Mouse (Mus musculus): ENCODE measurements around the gene Prss46. TPM values are rescaled to one million over a fixed set of nuclear protein-coding genes. Genes with fewer than 3 reads are reported as not detected.
A peak's percentile ranks its signal among the peaks of the same experiment; 100 is the strongest.

The Prss46 gene
- polyA plus RNA-seq, 1 experiment from 2014 or later, result 2.4 TPM

DNA sequence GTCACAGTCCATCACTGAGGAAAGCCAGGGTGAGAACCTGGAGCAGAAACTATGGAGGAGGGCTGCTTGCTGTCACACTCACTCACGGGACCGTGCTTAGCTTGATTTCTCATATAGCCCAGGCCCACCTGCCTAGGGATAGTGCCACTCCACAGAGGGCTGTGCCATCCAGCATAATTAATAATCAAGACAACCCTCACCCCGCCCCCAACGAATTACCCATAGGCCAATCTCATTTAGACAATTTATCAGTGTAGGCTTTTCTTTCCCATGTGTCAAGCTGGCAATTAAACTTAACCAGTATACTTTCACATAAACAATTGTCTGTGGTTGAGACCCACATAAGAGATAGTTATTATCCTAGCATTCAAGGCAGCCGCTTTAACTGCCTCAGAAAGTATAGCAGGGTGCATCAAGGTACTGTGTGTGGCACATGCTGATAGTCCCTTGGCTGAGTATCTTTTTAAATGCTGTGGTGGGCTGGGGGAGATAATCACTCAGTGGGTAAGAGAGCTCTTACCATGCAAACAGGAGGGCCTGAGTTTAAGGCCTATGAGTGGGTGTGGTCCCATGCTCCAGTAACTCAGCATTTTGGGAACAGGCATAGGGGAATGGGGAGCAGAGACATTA, 14.8 kb downstream of the Prss46 start:
- DNase-seq (ENCODE audit: low read depth, low spot score) (no peak), ATAC-seq (no peak)
- TF ChIP-seq CTCF (IDR thresholded peaks at IDR 0.05), result no peak
- no peaks in the 10 kb centered on the region for H3K27me3 ChIP-seq
- in situ Hi-C loops (cut with MboI; ENCODE audit: low pct_unique_long_range_greater_than_20kb), result no loop called here
- ChIA-PET CTCF (interaction anchor here (1.4 kb wide), 1 partner anchor 78 kb away, joined by 3 read pairs; no protein-coding TSS in a partner anchor), POLR2A (no interaction called here)

DNA sequence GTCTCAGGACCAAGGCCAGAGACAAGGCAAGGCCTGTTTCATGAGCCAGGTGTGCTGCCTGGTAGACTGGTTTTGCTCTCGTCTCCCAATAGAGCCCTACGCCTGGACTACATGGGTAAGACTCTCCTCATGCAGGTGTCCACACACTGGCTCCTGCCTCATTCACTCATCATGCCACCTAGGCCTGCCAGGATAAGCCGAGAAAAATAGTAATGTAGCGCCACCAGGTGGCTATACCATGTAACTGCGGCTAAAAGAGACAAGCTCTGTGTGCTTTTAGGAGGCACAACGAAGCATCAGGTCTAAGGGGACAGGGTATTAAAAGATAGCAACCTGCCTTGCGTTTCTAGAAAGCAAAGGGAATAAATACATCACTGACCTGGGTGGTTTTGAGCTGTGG, 26.7 kb downstream of the Prss46 start:
- ChIA-PET CTCF (interaction anchor here (0.6 to 4.1 kb wide), 9 partner anchors 9 to 155 kb away, joined by 3 to 28 read pairs (median 4); partner anchors contain the start of genes Als2cl and Tmie), POLR2A (no interaction called here)
- no peaks in the 10 kb centered on the region for H3K27me3 ChIP-seq
- TF ChIP-seq CTCF (IDR thresholded peaks at IDR 0.05), result no peak
- in situ Hi-C loops (cut with MboI; ENCODE audit: low pct_unique_long_range_greater_than_20kb), result loop anchor here (5.0 to 10.0 kb wide), 3 partner anchors 154 to 446 kb away; no protein-coding TSS in a partner anchor
- no peak for DNase-seq (ENCODE audit: low read depth, low spot score)
- ATAC-seq, result peak; percentile 18

GRCm38 (mm10) chr9:110873681-110874659, 29.7 kb downstream of the Prss46 start:
- POLR2A ChIA-PET, result interaction anchor here (1.0 kb wide), 1 partner anchor 92 kb away, joined by 4 read pairs; no protein-coding TSS in a partner anchor
- no peak for DNase-seq (ENCODE audit: low read depth, low spot score)
- TF ChIP-seq CTCF (IDR thresholded peaks at IDR 0.05), result no peak
- CTCF ChIA-PET, result interaction anchor here (0.7 to 2.3 kb wide), 2 partner anchors 90 to 93 kb away, joined by 3 to 14 read pairs; no protein-coding TSS in a partner anchor
- no peaks in the 10 kb centered on the region for H3K27me3 ChIP-seq
- no peak for ATAC-seq
- in situ Hi-C loops (cut with MboI; ENCODE audit: low pct_unique_long_range_greater_than_20kb), result loop anchor here (5.0 to 10.0 kb wide), 3 partner anchors 157 to 449 kb away; no protein-coding TSS in a partner anchor

- no peak for TF ChIP-seq CTCF (IDR thresholded peaks at IDR 0.05)
- DNase-seq (ENCODE audit: low read depth, low spot score), result no peak
- POLR2A ChIA-PET, result no interaction called here
- no peak for ATAC-seq
- in situ Hi-C loops (cut with MboI; ENCODE audit: low pct_unique_long_range_greater_than_20kb), result loop anchor here (5.0 to 10.0 kb wide), 3 partner anchors 157 to 450 kb away; no protein-coding TSS in a partner anchor
- no peaks in the 10 kb centered on the region for H3K27me3 ChIP-seq
- CTCF ChIA-PET, result interaction anchor here (2.3 kb wide), 1 partner anchor 93 kb away, joined by 14 read pairs; no protein-coding TSS in a partner anchor
Observed at GRCm38 (mm10) chr9:110874660-110875191, 30.4 kb downstream of the Prss46 start.

DNA sequence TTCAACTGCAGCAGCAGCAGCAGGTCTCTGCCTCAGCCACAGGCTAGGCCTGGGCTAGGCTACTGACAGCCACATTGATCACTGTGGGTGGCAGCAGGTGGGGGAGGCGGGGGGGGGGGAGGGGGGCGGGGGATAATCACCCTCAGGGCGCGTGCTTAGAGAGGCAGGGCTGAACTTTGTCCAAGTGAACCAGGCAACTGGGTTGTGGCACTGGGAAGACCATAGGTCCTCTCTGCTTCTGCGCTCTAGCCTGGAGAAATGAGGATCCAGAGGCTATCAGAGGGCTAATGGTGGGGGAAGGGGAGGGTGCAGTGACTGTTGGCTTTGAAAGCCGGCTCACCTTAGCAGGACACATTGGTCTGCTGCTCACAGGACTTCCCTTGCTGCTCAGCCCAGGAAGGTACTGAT, 31.0 kb downstream of the Prss46 start:
- CTCF ChIA-PET, result interaction anchor here (2.3 kb wide), 1 partner anchor 94 kb away, joined by 14 read pairs; no protein-coding TSS in a partner anchor
- H3K27me3 ChIP-seq, result no peaks in the 10 kb centered on the region
- no peak for ATAC-seq
- in situ Hi-C loops (cut with MboI; ENCODE audit: low pct_unique_long_range_greater_than_20kb), result loop anchor here (10.0 kb wide), 2 partner anchors 230 to 450 kb away; no protein-coding TSS in a partner anchor
- no peak for DNase-seq (ENCODE audit: low read depth, low spot score)
- POLR2A ChIA-PET, result no interaction called here
- no peak for TF ChIP-seq CTCF (IDR thresholded peaks at IDR 0.05)

DNA sequence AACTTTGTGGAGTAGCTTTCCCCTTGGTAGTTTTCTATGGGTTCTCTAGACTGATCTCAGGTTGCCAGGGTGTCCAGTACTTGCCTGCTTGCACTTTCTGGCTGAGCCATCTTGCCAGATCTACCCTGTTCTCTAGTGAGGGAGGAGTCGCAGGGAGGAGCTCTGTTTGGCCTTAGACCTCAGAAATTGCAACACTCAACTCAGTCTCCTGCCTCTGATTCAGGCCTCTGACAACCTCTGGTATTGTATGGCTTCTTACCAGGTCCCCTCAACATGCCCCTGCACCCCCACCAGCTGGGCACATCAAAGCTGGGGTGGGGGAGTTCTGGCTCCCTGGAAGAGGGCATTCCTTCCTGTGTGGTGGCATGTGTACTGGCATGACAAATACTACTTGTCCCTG, 33.0 kb downstream of the Prss46 start:
- ChIA-PET CTCF (interaction anchor here (1.2 to 2.9 kb wide), 3 partner anchors 96 to 242 kb away, joined by 3 to 14 read pairs (median 5); no protein-coding TSS in a partner anchor), POLR2A (no interaction called here)
- DNase-seq (ENCODE audit: low read depth, low spot score), result no peak
- no peak for TF ChIP-seq CTCF (IDR thresholded peaks at IDR 0.05)
- H3K27me3 ChIP-seq, result no peaks in the 10 kb centered on the region
- ATAC-seq, result no peak
- in situ Hi-C loops (cut with MboI; ENCODE audit: low pct_unique_long_range_greater_than_20kb), result loop anchor here (10.0 kb wide), 2 partner anchors 233 to 453 kb away; no protein-coding TSS in a partner anchor

DNA sequence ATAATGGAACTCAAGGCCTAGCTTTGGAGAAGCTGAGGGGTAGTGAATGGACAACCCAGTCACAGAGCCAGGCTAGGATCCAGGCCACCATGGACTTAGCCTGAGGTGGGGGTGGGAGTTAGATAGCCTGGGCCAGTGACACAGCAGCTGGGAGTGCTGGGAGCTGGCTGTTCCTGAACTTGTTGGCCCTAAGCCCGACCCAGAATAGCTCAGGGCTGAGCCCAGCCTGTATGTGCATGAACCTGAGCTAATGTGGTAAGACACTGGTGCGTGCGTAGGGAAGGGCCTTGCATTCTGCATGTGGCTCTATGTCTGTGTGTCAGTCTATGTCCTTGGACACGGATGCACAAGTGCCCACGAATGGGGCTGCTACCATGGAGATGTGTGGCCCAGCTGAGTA, 33.6 kb downstream of the Prss46 start:
- H3K27me3 ChIP-seq, result no peaks in the 10 kb centered on the region
- ChIA-PET POLR2A (no interaction called here), CTCF (interaction anchor here (1.2 to 2.9 kb wide), 3 partner anchors 96 to 243 kb away, joined by 3 to 14 read pairs (median 5); no protein-coding TSS in a partner anchor)
- no peak for TF ChIP-seq CTCF (IDR thresholded peaks at IDR 0.05)
- no peak for ATAC-seq
- in situ Hi-C loops (cut with MboI; ENCODE audit: low pct_unique_long_range_greater_than_20kb), result loop anchor here (10.0 kb wide), 2 partner anchors 233 to 453 kb away; no protein-coding TSS in a partner anchor
- DNase-seq (ENCODE audit: low read depth, low spot score), result no peak

DNA sequence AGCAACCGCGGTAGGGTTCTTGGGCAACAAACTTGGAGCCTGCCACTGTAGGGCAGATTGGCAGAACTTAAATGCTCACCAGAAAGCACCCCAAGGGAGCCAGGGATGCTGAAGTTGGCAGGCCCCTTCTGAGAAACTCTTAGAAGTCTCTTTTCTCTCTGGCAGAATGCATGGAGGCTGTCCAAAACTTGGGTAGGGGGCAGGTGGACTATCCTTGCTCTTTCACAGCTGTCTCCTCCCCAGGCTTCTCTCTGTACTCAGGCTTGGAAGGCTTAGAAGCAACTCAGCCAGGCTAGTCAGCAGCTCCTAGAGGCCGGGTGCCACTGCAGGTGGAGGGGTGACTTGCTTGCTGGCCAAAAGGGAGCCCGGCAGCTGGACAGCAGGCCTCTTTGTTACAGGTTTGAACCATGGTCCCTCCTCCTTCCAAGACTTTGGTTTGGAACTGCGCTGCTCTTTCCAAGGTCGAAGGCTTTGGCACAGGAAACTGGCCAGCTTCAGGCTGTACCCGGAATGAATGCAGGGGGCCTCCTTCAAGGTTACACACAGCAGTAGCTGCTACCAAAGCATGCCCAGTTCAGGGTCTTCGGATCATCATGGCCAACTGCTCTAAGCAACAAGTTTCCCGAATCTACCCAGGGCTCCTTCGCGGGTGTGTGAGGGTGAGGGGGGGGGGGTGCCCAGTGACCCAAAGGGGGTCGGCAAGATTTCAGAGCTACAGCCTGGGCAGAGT, 35.0 kb downstream of the Prss46 start, which contains the start of gene Als2cl:
Gene Als2cl (plus strand): TSS at position 680 of the 730 bp plus-strand sequence.
- ChIA-PET POLR2A (interaction anchor here (0.6 to 1.3 kb wide), 6 partner anchors 12 to 154 kb away, joined by 3 to 6 read pairs (median 4); no protein-coding TSS in a partner anchor), CTCF (interaction anchor here (0.8 to 1.5 kb wide), 4 partner anchors 8 to 164 kb away, joined by 3 to 4 read pairs (median 4); no protein-coding TSS in a partner anchor)
- in situ Hi-C loops (cut with MboI; ENCODE audit: low pct_unique_long_range_greater_than_20kb), result loop anchor here (10.0 kb wide), 2 partner anchors 235 to 455 kb away; no protein-coding TSS in a partner anchor
- no peak for TF ChIP-seq CTCF (IDR thresholded peaks at IDR 0.05)
- ATAC-seq, result no peak
- no peaks in the 10 kb centered on the region for H3K27me3 ChIP-seq
- DNase-seq (ENCODE audit: low read depth, low spot score), result no peak

GRCm38 (mm10) chr9:110879998-110880561, 35.8 kb downstream of the Prss46 start, which contains the start of gene Tmie:
Gene Tmie (minus strand): TSS chr9:110880113.
- no peak for TF ChIP-seq CTCF (IDR thresholded peaks at IDR 0.05)
- no peaks in the 10 kb centered on the region for H3K27me3 ChIP-seq
- DNase-seq (ENCODE audit: low read depth, low spot score), result no peak
- ATAC-seq, result peak; percentile 63
- POLR2A ChIA-PET, result interaction anchor here (0.8 to 1.3 kb wide), 6 partner anchors 11 to 155 kb away, joined by 3 to 6 read pairs (median 4); no protein-coding TSS in a partner anchor
- in situ Hi-C loops (cut with MboI; ENCODE audit: low pct_unique_long_range_greater_than_20kb), result loop anchor here (10.0 kb wide), 2 partner anchors 235 to 455 kb away; no protein-coding TSS in a partner anchor
- CTCF ChIA-PET, result interaction anchor here (0.8 to 1.5 kb wide), 4 partner anchors 9 to 164 kb away, joined by 3 to 4 read pairs (median 4); no protein-coding TSS in a partner anchor
